7 mouse cellular contexts compared by ENCODE assay signal in the genomic region with DNA sequence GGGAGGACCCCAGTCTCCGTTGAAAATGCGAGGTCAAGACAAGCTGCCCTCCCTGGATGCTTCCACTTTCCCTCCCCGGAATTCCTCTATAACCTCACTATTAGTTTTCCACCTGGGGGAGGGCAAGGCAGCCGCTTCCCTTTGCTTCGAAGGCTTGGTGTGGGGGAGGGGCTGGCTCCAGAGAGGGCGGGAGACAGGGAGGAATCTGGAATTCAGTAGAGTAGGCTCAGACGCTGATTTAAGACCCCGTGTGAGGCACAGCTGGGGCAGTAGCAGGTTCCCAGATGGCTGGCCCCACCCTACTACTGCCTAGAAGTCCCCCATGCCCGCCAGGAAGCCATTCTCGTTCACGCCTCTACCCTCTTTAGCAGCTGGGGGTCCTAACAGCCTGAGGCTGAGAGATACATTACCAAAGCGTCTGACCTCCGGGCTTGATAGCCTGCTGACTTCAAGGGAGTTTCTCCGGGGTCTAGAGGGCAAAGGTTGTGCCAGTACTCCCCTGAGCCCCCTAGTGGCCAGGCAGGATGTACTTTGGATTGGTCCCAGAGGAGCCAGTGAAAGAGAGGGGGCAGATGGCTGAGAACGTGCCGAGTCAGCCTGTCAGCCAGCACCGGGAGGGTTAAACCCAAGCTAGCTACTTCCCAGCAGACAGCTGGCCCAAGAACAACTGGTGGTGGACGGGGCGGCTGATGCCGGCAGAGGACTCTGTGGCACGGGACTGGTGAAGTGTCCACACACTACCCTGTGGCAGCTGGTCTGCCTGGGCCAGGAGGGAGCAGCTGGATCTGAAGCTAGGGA. TPM values are rescaled to one million over a fixed set of nuclear protein-coding genes. Genes with fewer than 3 reads are reported as not detected.
DNase-seq lines count a peak whose midpoint lies in the region; ATAC-seq and TF ChIP-seq lines count a peak whose summit lies in the region.

No protein-coding gene starts in this region.

- DNase-seq in CH12.LX (ENCODE audit: extremely low read depth) (peak; percentile 51), WW6 (ENCODE audit: low read depth, low spot score) (peak; percentile 91)
- DNase-seq in heart, postnatal 14 days: peak; percentile 67 to 70
- DNase-seq in limb, embryonic 10.5 days (ENCODE audit: low spot score): peak; percentile 81
- peak; percentile 95 for DNase-seq in midbrain, embryonic 11.5 days (ENCODE audit: low spot score, missing footprints)
- peak; percentile 18 to 66 for DNase-seq in thymus, postnatal 10 days (ENCODE audit: low spot score in 2 of 2)

- TF ChIP-seq EP300 in CH12.LX (IDR thresholded peaks at IDR 0.05; ENCODE audit: low read length): no peak

- H3K9me3 ChIP-seq in CH12.LX (replicated peaks; ENCODE audit: low read length): no peaks in the 10 kb centered on the region
- no peaks in the 10 kb centered on the region; the same call in 1 of the 2 replicates for H3K9me3 ChIP-seq in erythroblast, embryonic 14.5 days (ENCODE audit: control insufficient read depth, low read length)
- H3K9me3 ChIP-seq in limb, embryonic 10.5 days (replicated peaks): no peaks in the 10 kb centered on the region
- no peaks in the 10 kb centered on the region for H3K9me3 ChIP-seq in midbrain, embryonic 11.5 days (ENCODE audit: control insufficient read depth, low read length)

- H3K4me2 ChIP-seq in CH12.LX (ENCODE audit: insufficient read depth, low read depth, poor library complexity, severe bottlenecking): peak overlapping the region; percentile 46; the same call in 1 of the 2 replicates
- peak overlapping the region; percentile 27; the same call in 1 of the 2 replicates for H3K4me2 ChIP-seq in midbrain, embryonic 11.5 days

- intact Hi-C loops in heart, postnatal 14 days (cut with DNase I): loop anchor here (1.0 kb wide), 1 partner anchor 19 kb away; no protein-coding TSS in a partner anchor

- H3K4me3 ChIP-seq in CH12.LX (replicated peaks in 1 of 3; ENCODE audit: low read depth in 2 of 3, low read length in 2 of 3, poor library complexity in 1 of 3): no peak overlapping the region
- H3K4me3 ChIP-seq in erythroblast, embryonic 14.5 days (replicated peaks): peak overlapping the region; percentile 25
- H3K4me3 ChIP-seq in limb, embryonic 10.5 days: peak overlapping the region; percentile 41
- H3K4me3 ChIP-seq in midbrain, embryonic 11.5 days (ENCODE audit: low read depth, low read length): peak overlapping the region; percentile 15; the same call in 1 of the 2 replicates

- peak; percentile 34 for TF ChIP-seq RAD21 in CH12.LX (IDR thresholded peaks at IDR 0.05; ENCODE audit: low read depth, low read length)

- H3K27me3 ChIP-seq in CH12.LX (replicated peaks): peaks cover 84% of the 10 kb centered on the region
- peaks cover 61% of the 10 kb centered on the region for H3K27me3 ChIP-seq in erythroblast, embryonic 14.5 days (ENCODE audit: control insufficient read depth)
- H3K27me3 ChIP-seq in limb, embryonic 10.5 days (ENCODE audit: low read depth, poor library complexity, severe bottlenecking): peaks cover 45% of the 10 kb centered on the region
- peaks cover 29% of the 10 kb centered on the region for H3K27me3 ChIP-seq in midbrain, embryonic 11.5 days (ENCODE audit: control insufficient read depth, insufficient read depth, low read length)

- no peak for TF ChIP-seq POLR2A in CH12.LX (IDR thresholded peaks at IDR 0.05; ENCODE audit: low read depth, low read length)

- in situ Hi-C loops in CH12.LX (cut with MboI; ENCODE audit: low pct_ligation_motif_present, low pct_unique_long_range_greater_than_20kb, low sequenced_read_pairs): loop anchor here (5.0 kb wide), 1 partner anchor 35 kb away; no protein-coding TSS in a partner anchor

- TF ChIP-seq CTCF in CH12.LX (conservative IDR thresholded peaks at IDR 0.05 in 1 of 2, IDR thresholded peaks at IDR 0.05 in 1 of 2; ENCODE audit: low read depth in 2 of 2, low read length in 2 of 2): peak; percentile 39 to 83; a peak in 3 of 4 replicates

- H3K9ac ChIP-seq in CH12.LX (ENCODE audit: insufficient read depth, low read depth): no peak overlapping the region
- H3K9ac ChIP-seq in midbrain, embryonic 11.5 days (ENCODE audit: low read length): peak overlapping the region; percentile 33; the same call in 1 of the 2 replicates

- WGBS in limb, embryonic 10.5 days: under 1% methylated on average over 21 of the region's 21 CpGs
- WGBS in midbrain, embryonic 11.5 days: 0% methylated on average over 21 of the region's 21 CpGs

- ATAC-seq in midbrain, embryonic 11.5 days (ENCODE audit: low FRiP score): peak; percentile 83

- H3K36me3 ChIP-seq in CH12.LX (replicated peaks in 1 of 2; ENCODE audit: control insufficient read depth in 1 of 2, insufficient read depth in 1 of 2, low read length in 1 of 2): no peaks in the 10 kb centered on the region
- H3K36me3 ChIP-seq in erythroblast, embryonic 14.5 days (ENCODE audit: control insufficient read depth): no peaks in the 10 kb centered on the region
- H3K36me3 ChIP-seq in limb, embryonic 10.5 days: no peaks in the 10 kb centered on the region
- H3K36me3 ChIP-seq in midbrain, embryonic 11.5 days (ENCODE audit: control insufficient read depth, insufficient read depth, low read length): no peaks in the 10 kb centered on the region

- H3K27ac ChIP-seq in CH12.LX (ENCODE audit: insufficient read depth, low read depth): no peak overlapping the region
- peak overlapping the region; percentile 71 for H3K27ac ChIP-seq in limb, embryonic 10.5 days
- no peak overlapping the region for H3K27ac ChIP-seq in midbrain, embryonic 11.5 days (ENCODE audit: low read depth, low read length)

- H3K4me1 ChIP-seq in CH12.LX (ENCODE audit: control insufficient read depth in 1 of 2, insufficient read depth in 2 of 2): peaks cover 4 to 7% of the 10 kb centered on the region in 2 experiments; a peak in 2 of 4 replicates
- peaks cover 24% of the 10 kb centered on the region for H3K4me1 ChIP-seq in erythroblast, embryonic 14.5 days (ENCODE audit: control insufficient read depth)
- peaks cover 70% of the 10 kb centered on the region for H3K4me1 ChIP-seq in limb, embryonic 10.5 days
- peaks cover 26% of the 10 kb centered on the region for H3K4me1 ChIP-seq in midbrain, embryonic 11.5 days (ENCODE audit: control insufficient read depth, insufficient read depth, low read length)

- no peaks in the 10 kb centered on the region for H3K79me2 ChIP-seq in CH12.LX (replicated peaks; ENCODE audit: control insufficient read depth, extremely low read depth, insufficient read depth, poor library complexity, severe bottlenecking)

- dilution Hi-C loops in CH12.LX (cut with MboI; ENCODE audit: extremely low pct_ligation_motif_present, extremely low pct_unique_long_range_greater_than_20kb, low sequenced_read_pairs): no loop called here

TF ChIP-seq in CH12.LX, 34 proteins besides CTCF, POLR2A, EP300 and RAD21:
- TF ChIP-seq SMC3 (IDR thresholded peaks at IDR 0.05; ENCODE audit: low read depth, low read length) (peak; percentile 62), UBTF (IDR thresholded peaks at IDR 0.05; ENCODE audit: low read depth, low read length) (peak; percentile 31; the same call in 1 of the 2 replicates), RCOR1 (conservative IDR thresholded peaks at IDR 0.05; ENCODE audit: low read depth, low read length) (no peak), BHLHE40 (IDR thresholded peaks at IDR 0.05; ENCODE audit: low read depth, low read length) (peak; percentile 66)
TF ChIP-seq in CH12.LX: peak in this region for 3.

RNA-seq across cellular contexts. Expression of a gene that starts 1.8 kb away (rescaled TPM):
- total RNA-seq in CH12.LX (2012; rRNA removed) (0.46 and 0.85 TPM in 2 replicates), CH12.LX (2014; rRNA removed) (0.16 and 0.20 TPM in 2 replicates)
- polyA plus RNA-seq in CH12.LX (2012; ENCODE audit: insufficient read length, low read depth): 0.45 and 0.67 TPM in 2 replicates
- polyA plus RNA-seq in erythroblast, embryonic 14.5 days (2012): 0.08 and 0.14 TPM in 2 replicates
- total RNA-seq in heart, postnatal 14 days (2021): 10 to 100 TPM; 43.1 to 63.7 TPM
- 18.1 and 18.2 TPM in 2 replicates for polyA plus RNA-seq in limb, embryonic 10.5 days (2016; fragmentation: Nextera tagmentation; extraction: Ambion mirVana)
- polyA plus RNA-seq in midbrain, embryonic 11.5 days (2014; fragmentation: Nextera tagmentation; extraction: Ambion mirVana): 3.8 and 3.9 TPM in 2 replicates

RNA-seq across cellular contexts. Expression of a gene that starts 29.7 kb away (rescaled TPM):
- total RNA-seq in CH12.LX (2012; rRNA removed) (3,654 and 3,770 TPM in 2 replicates), CH12.LX (2014; rRNA removed) (1,686 and 1,748 TPM in 2 replicates)
- polyA plus RNA-seq in CH12.LX (2012; ENCODE audit: insufficient read length, low read depth): 705 and 1,020 TPM in 2 replicates
- polyA plus RNA-seq in erythroblast, embryonic 14.5 days (2012): 41.7 and 141 TPM in 2 replicates
- 100 to 1,000 TPM; 460 to 507 TPM for total RNA-seq in heart, postnatal 14 days (2021)
- polyA plus RNA-seq in limb, embryonic 10.5 days (2016; fragmentation: Nextera tagmentation; extraction: Ambion mirVana): 530 and 637 TPM in 2 replicates
- polyA plus RNA-seq in midbrain, embryonic 11.5 days (2014; fragmentation: Nextera tagmentation; extraction: Ambion mirVana): 443 and 494 TPM in 2 replicates

RNA-seq across cellular contexts. Expression of a gene that starts 45.8 kb away (rescaled TPM):
- total RNA-seq in CH12.LX (2012; rRNA removed) (16.9 and 17.2 TPM in 2 replicates), CH12.LX (2014; rRNA removed) (13.0 and 13.3 TPM in 2 replicates)
- 24.5 and 29.9 TPM in 2 replicates for polyA plus RNA-seq in CH12.LX (2012; ENCODE audit: insufficient read length, low read depth)
- 0.77 and 1.2 TPM in 2 replicates for polyA plus RNA-seq in erythroblast, embryonic 14.5 days (2012)
- 10 to 100 TPM; 14.3 to 14.6 TPM for total RNA-seq in heart, postnatal 14 days (2021)
- 14.6 and 16.4 TPM in 2 replicates for polyA plus RNA-seq in limb, embryonic 10.5 days (2016; fragmentation: Nextera tagmentation; extraction: Ambion mirVana)
- polyA plus RNA-seq in midbrain, embryonic 11.5 days (2014; fragmentation: Nextera tagmentation; extraction: Ambion mirVana): 13.3 and 14.4 TPM in 2 replicates

RNA-seq across cellular contexts. Expression of a gene that starts 56.2 kb away (rescaled TPM):
- total RNA-seq in CH12.LX (2012; rRNA removed) (116 and 167 TPM in 2 replicates), CH12.LX (2014; rRNA removed) (107 and 127 TPM in 2 replicates)
- polyA plus RNA-seq in CH12.LX (2012; ENCODE audit: insufficient read length, low read depth): 121 and 148 TPM in 2 replicates
- polyA plus RNA-seq in erythroblast, embryonic 14.5 days (2012): 69.4 and 72.6 TPM in 2 replicates
- 10 to 100 TPM; 87.1 to 95.9 TPM for total RNA-seq in heart, postnatal 14 days (2021)
- polyA plus RNA-seq in limb, embryonic 10.5 days (2016; fragmentation: Nextera tagmentation; extraction: Ambion mirVana): 264 and 295 TPM in 2 replicates
- polyA plus RNA-seq in midbrain, embryonic 11.5 days (2014; fragmentation: Nextera tagmentation; extraction: Ambion mirVana): 170 and 171 TPM in 2 replicates

Comparison
In these comparisons a context has a peak if more than half of its experiments do, and no peak if none do; other contexts are left out.
1. DNase-seq: peak in every context shown above with its lines; median percentile 95 in midbrain, embryonic 11.5 days; 91 in WW6; 81 in limb, embryonic 10.5 days; 68 in heart, postnatal 14 days; 51 in CH12.LX; 42 in thymus, postnatal 10 days.
2. H3K4me3 ChIP-seq: peak in erythroblast, embryonic 14.5 days (single experiment), limb, embryonic 10.5 days (single experiment) and midbrain, embryonic 11.5 days (single experiment); none in CH12.LX (0 of 3).